Mouse (Mus musculus): ENCODE measurements around the gene Poldip3. TPM values are rescaled to one million over a fixed set of nuclear protein-coding genes. Genes with fewer than 3 reads are reported as not detected.
A peak's percentile ranks its signal among the peaks of the same experiment; 100 is the strongest.
"Not testable (repeated sequence)": the region's sequence is repeated elsewhere in the genome, so short reads cannot be mapped to it uniquely, and the experiment has no call there.

The Poldip3 gene
- polyA plus RNA-seq, 1 experiment from 2014 or later: 185 TPM

GRCm38 (mm10) chr15:83135654-83136053, 13.5 kb downstream of the Poldip3 start:
- Histone ChIP-seq H3K4me1 (peaks cover 4% of the 10 kb centered on the region), H3K4me3 (no peak overlapping the region), H3K36me3 (replicated peaks) (peaks cover 91% of the 10 kb centered on the region), H3K9me3 (no peaks in the 10 kb centered on the region), H3K27me3 (ENCODE audit: poor library complexity, severe bottlenecking) (no peaks in the 10 kb centered on the region), H3K27ac (no peak overlapping the region)
- WGBS: 92% methylated on average over 2 of the region's 2 CpGs
- no peak for DNase-seq (ENCODE audit: extremely low spot score, low spot score)

- no peaks in the 10 kb centered on the region for H3K4me1 ChIP-seq
- no peak overlapping the region for H3K4me3 ChIP-seq
- H3K27me3 ChIP-seq (ENCODE audit: poor library complexity, severe bottlenecking): no peaks in the 10 kb centered on the region
- no peak for DNase-seq (ENCODE audit: extremely low spot score, low spot score)
- no peak overlapping the region for H3K27ac ChIP-seq
- H3K36me3 ChIP-seq (replicated peaks): peaks cover 96% of the 10 kb centered on the region
- 94% methylated on average over 6 of the region's 6 CpGs for WGBS
- H3K9me3 ChIP-seq: no peaks in the 10 kb centered on the region
Measured at GRCm38 (mm10) chr15:83134671-83135070, 14.5 kb downstream of the Poldip3 start.

- no peaks in the 10 kb centered on the region for H3K27me3 ChIP-seq (ENCODE audit: poor library complexity, severe bottlenecking)
- 97% methylated on average over 7 of the region's 7 CpGs for WGBS
- H3K4me3 ChIP-seq: no peak overlapping the region
- H3K4me1 ChIP-seq: no peaks in the 10 kb centered on the region
- DNase-seq (ENCODE audit: extremely low spot score, low spot score): no peak
- H3K27ac ChIP-seq: no peak overlapping the region
- no peaks in the 10 kb centered on the region for H3K9me3 ChIP-seq
- peaks cover 96% of the 10 kb centered on the region for H3K36me3 ChIP-seq (replicated peaks)
Measured at GRCm38 (mm10) chr15:83129530-83130231, 19.5 kb downstream of the Poldip3 start.

GRCm38 (mm10) chr15:83127037-83127436, 22.1 kb downstream of the Poldip3 start:
- not testable (repeated sequence) for DNase-seq (ENCODE audit: extremely low spot score, low spot score)
- 88% methylated on average over 3 of the region's 3 CpGs for WGBS

GRCm38 (mm10) chr15:83126582-83126981, 22.6 kb downstream of the Poldip3 start:
- H3K9me3 ChIP-seq: no peaks in the 10 kb centered on the region
- no peak overlapping the region for H3K4me3 ChIP-seq
- peaks cover 70% of the 10 kb centered on the region for H3K36me3 ChIP-seq (replicated peaks)
- no peak for DNase-seq (ENCODE audit: extremely low spot score, low spot score)
- WGBS: 96% methylated on average over 9 of the region's 9 CpGs
- no peak overlapping the region for H3K27ac ChIP-seq
- H3K27me3 ChIP-seq (ENCODE audit: poor library complexity, severe bottlenecking): no peaks in the 10 kb centered on the region
- H3K4me1 ChIP-seq: peaks cover 8% of the 10 kb centered on the region

More at GRCm38 (mm10) chr15:83127037-83127436, 22.1 kb downstream of the Poldip3 start:
- not testable (repeated sequence) for H3K4me3 ChIP-seq; H3K27me3 ChIP-seq (ENCODE audit: poor library complexity, severe bottlenecking); H3K9me3 ChIP-seq; H3K27ac ChIP-seq; H3K4me1 ChIP-seq
- H3K36me3 ChIP-seq (replicated peaks): peaks cover 75% of the 10 kb centered on the region

GRCm38 (mm10) chr15:83124625-83125024, 24.6 kb downstream of the Poldip3 start:
- H3K36me3 ChIP-seq (replicated peaks): peaks cover 59% of the 10 kb centered on the region
- no peak for DNase-seq (ENCODE audit: extremely low spot score, low spot score)
- H3K4me1 ChIP-seq: peaks cover 15% of the 10 kb centered on the region
- H3K9me3 ChIP-seq: no peaks in the 10 kb centered on the region
- H3K4me3 ChIP-seq: no peak overlapping the region
- no peak overlapping the region for H3K27ac ChIP-seq
- no peaks in the 10 kb centered on the region for H3K27me3 ChIP-seq (ENCODE audit: poor library complexity, severe bottlenecking)
- 66% methylated on average over 5 of the region's 5 CpGs for WGBS

- H3K27me3 ChIP-seq (ENCODE audit: poor library complexity, severe bottlenecking): no peaks in the 10 kb centered on the region
- H3K27ac ChIP-seq: peak within 1 kb of the TSS; percentile 90
- H3K4me1 ChIP-seq: peaks cover 15% of the 10 kb centered on the region
- no peaks in the 10 kb centered on the region for H3K9me3 ChIP-seq
- peak; percentile 90 for DNase-seq (ENCODE audit: extremely low spot score, low spot score)
- H3K36me3 ChIP-seq (replicated peaks): peaks cover 59% of the 10 kb centered on the region
- peak within 1 kb of the TSS; percentile 89 for H3K4me3 ChIP-seq
- WGBS: 11% methylated on average over 32 of the region's 32 CpGs
Measured at GRCm38 (mm10) chr15:83122566-83123145, 26.5 kb downstream of the Poldip3 start, which contains the start of gene Rrp7a. Rrp7a (minus strand) TSS chr15:83122801.

GRCm38 (mm10) chr15:83121709-83122565, 27.2 kb downstream of the Poldip3 start:
- Histone ChIP-seq H3K27me3 (ENCODE audit: poor library complexity, severe bottlenecking) (no peaks in the 10 kb centered on the region), H3K9me3 (no peaks in the 10 kb centered on the region), H3K27ac (peak overlapping the region; percentile 90), H3K4me1 (peaks cover 15% of the 10 kb centered on the region), H3K36me3 (replicated peaks) (peaks cover 59% of the 10 kb centered on the region), H3K4me3 (peak overlapping the region; percentile 89)
- peak; percentile 61 for DNase-seq (ENCODE audit: extremely low spot score, low spot score)
- WGBS: 5% methylated on average over 42 of the region's 43 CpGs

- DNase-seq (ENCODE audit: extremely low spot score, low spot score): no peak
- Histone ChIP-seq H3K36me3 (replicated peaks) (peaks cover 67% of the 10 kb centered on the region), H3K9me3 (no peaks in the 10 kb centered on the region), H3K27me3 (ENCODE audit: poor library complexity, severe bottlenecking) (no peaks in the 10 kb centered on the region), H3K27ac (no peak overlapping the region), H3K4me3 (no peak overlapping the region), H3K4me1 (peaks cover 38% of the 10 kb centered on the region)
- 87% methylated on average over 7 of the region's 7 CpGs for WGBS
Measured at GRCm38 (mm10) chr15:83118360-83118759, 30.8 kb downstream of the Poldip3 start.

GRCm38 (mm10) chr15:83115071-83115470, 34.1 kb downstream of the Poldip3 start:
- Histone ChIP-seq H3K4me1 (peaks cover 29% of the 10 kb centered on the region), H3K27me3 (ENCODE audit: poor library complexity, severe bottlenecking) (no peaks in the 10 kb centered on the region), H3K36me3 (replicated peaks) (peaks cover 64% of the 10 kb centered on the region), H3K4me3 (no peak overlapping the region), H3K9me3 (no peaks in the 10 kb centered on the region), H3K27ac (peak overlapping the region; percentile 69)
- 44% methylated on average over 6 of the region's 6 CpGs for WGBS
- DNase-seq (ENCODE audit: extremely low spot score, low spot score): peak; percentile 45

GRCm38 (mm10) chr15:83114106-83114505, 35.1 kb downstream of the Poldip3 start:
- Histone ChIP-seq H3K27ac (peak overlapping the region; percentile 69; the same call in 1 of the 2 replicates), H3K36me3 (replicated peaks) (peaks cover 54% of the 10 kb centered on the region)
- WGBS: 85% methylated on average over 9 of the region's 9 CpGs

GRCm38 (mm10) chr15:83112898-83113297, 36.3 kb downstream of the Poldip3 start:
- Histone ChIP-seq H3K4me1 (peaks cover 29% of the 10 kb centered on the region), H3K9me3 (no peaks in the 10 kb centered on the region), H3K36me3 (replicated peaks) (peaks cover 42% of the 10 kb centered on the region), H3K27me3 (ENCODE audit: poor library complexity, severe bottlenecking) (no peaks in the 10 kb centered on the region), H3K27ac (no peak overlapping the region), H3K4me3 (no peak overlapping the region)
- peak; percentile 67 for DNase-seq (ENCODE audit: extremely low spot score, low spot score)
- WGBS: 12% methylated on average over 8 of the region's 11 CpGs

More at GRCm38 (mm10) chr15:83114106-83114505, 35.1 kb downstream of the Poldip3 start:
- H3K27me3 ChIP-seq (ENCODE audit: poor library complexity, severe bottlenecking): no peaks in the 10 kb centered on the region
- DNase-seq (ENCODE audit: extremely low spot score, low spot score): no peak
- H3K9me3 ChIP-seq: no peaks in the 10 kb centered on the region
- H3K4me1 ChIP-seq: peaks cover 29% of the 10 kb centered on the region
- H3K4me3 ChIP-seq: no peak overlapping the region

Data from forebrain, embryonic 10.5 days (tissue).